Mouse (Mus musculus) retina, postnatal 7 days (tissue): ENCODE measurements around the gene Lypd3.
A peak's percentile ranks its signal among the peaks of the same experiment; 100 is the strongest.
"Not testable (repeated sequence)": the region's sequence is repeated elsewhere in the genome, so short reads cannot be mapped to it uniquely, and the experiment has no call there.

Experiments
- DNase-seq: peaks from one replicate; pipeline ENCODE4 v3.0.0-alpha.2; 2012; ENCODE audit warnings: low read depth, low spot score

Lypd3 gene

GRCm38 (mm10) chr7:24662575-24662974 lies 26.2 kb downstream of the Lypd3 start:
- peak; percentile 64 for DNase-seq

- no peak for DNase-seq
Measured at GRCm38 (mm10) chr7:24664301-24664700, 28.0 kb downstream of the Lypd3 start.

GRCm38 (mm10) chr7:24664959-24665358 lies 28.6 kb downstream of the Lypd3 start:
- DNase-seq = no peak

GRCm38 (mm10) chr7:24671944-24672439 lies 35.6 kb downstream of the Lypd3 start:
- no peak for DNase-seq

GRCm38 (mm10) chr7:24676575-24676974 lies 40.2 kb downstream of the Lypd3 start, which contains the start of gene Tex101:
TSS of gene Tex101 (minus strand) at chr7:24676675.
- DNase-seq = no peak

GRCm38 (mm10) chr7:24684121-24684520 lies 47.8 kb downstream of the Lypd3 start:
- DNase-seq = not testable (repeated sequence)

- not testable (repeated sequence) for DNase-seq
Measured at GRCm38 (mm10) chr7:24687519-24687918, 51.2 kb downstream of the Lypd3 start.
